Mouse (Mus musculus) neural tube, embryonic 12.5 days (tissue): Measurements from ENCODE around the gene Zfand3. TPM values are rescaled to one million over a fixed set of nuclear protein-coding genes. Genes with fewer than 3 reads are reported as not detected.

Experiments
- ATAC-seq: fragments of 200-750 bp; cut with Nextera tagmentation; 2 replicates; pipeline ENCODE4 v1.8.0; 2017; ENCODE audit warnings: low read depth, mild to moderate bottlenecking, moderate TSS enrichment, moderate library complexity; ENCODE audit not compliant: low FRiP score
- H3K27ac ChIP-seq: fragments of 300-500 bp; sonication (generic); 2 replicates; pipeline ENCODE4 v1.5.1; 2016
- H3K27me3 ChIP-seq: fragments of 300-500 bp; sonication (generic); replicated peaks from 2 replicates; pipeline ENCODE4 v1.6.1; 2016; ENCODE audit warnings: mild to moderate bottlenecking
- H3K36me3 ChIP-seq: fragments of 300-500 bp; sonication (generic); 2 replicates; pipeline ENCODE4 v1.6.1; 2016; ENCODE audit warnings: mild to moderate bottlenecking
- H3K4me1 ChIP-seq: fragments of 300-500 bp; sonication (generic); 2 replicates; pipeline ENCODE4 v1.6.1; 2016
- H3K4me2 ChIP-seq: fragments of 300-500 bp; sonication (generic); replicated peaks from 2 replicates; pipeline ENCODE4 v1.6.1; 2016; ENCODE audit warnings: mild to moderate bottlenecking
- H3K4me3 ChIP-seq: fragments of 300-500 bp; sonication (generic); 2 replicates; pipeline ENCODE4 v1.5.1; 2016
- H3K9ac ChIP-seq: fragments of 300-500 bp; sonication (generic); 2 replicates; pipeline ENCODE4 v1.6.1; 2016; ENCODE audit warnings: mild to moderate bottlenecking
- H3K9me3 ChIP-seq: fragments of 300-500 bp; sonication (generic); 2 replicates; pipeline ENCODE4 v1.6.1; 2016; ENCODE audit warnings: mild to moderate bottlenecking
- WGBS: fragments of 180-500 bp; shearing (Covaris S2); methylation state at CpG from one replicate; pipeline ENCODE4 v1.1.7; 2016; 5-methylcytosine and 5-hydroxymethylcytosine counted together
- polyA plus RNA-seq: library from polyadenylated mRNA; unstranded; fragments of >200 nt; fragmentation: Nextera tagmentation; extraction: Ambion mirVana; gene quantifications from 2 replicates; pipeline ENCODE4 v1.2.1, GENCODE M21; 2016

Zfand3 gene
- polyA plus RNA-seq, 1 experiment from 2014 or later, result 88.4 TPM

DNA sequence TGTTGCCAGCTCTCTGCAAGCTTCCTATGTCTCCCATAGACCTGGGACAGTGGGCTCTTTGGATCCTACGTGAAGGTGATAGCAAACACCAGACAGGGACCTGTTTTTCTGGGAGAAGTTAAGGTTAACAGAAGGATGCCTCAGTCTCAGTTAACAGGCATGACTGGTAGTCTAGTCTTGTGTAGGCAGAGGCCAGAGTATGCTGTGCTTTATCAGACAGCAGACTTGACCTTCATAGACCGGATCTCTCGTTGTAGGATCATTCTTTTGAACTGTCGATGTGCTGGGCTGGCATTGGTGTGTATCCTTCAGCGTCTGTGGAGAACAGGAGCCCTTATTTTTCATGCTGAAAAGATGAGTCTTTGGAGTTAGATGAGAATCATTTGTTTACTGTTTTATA lies 54.5 kb downstream of the Zfand3 start:
- Histone ChIP-seq H3K4me1 (peaks cover 7% of the 10 kb centered on the region; the same call in 1 of the 2 replicates), H3K27ac (no peak overlapping the region), H3K27me3 (no peaks in the 10 kb centered on the region), H3K36me3 (no peaks in the 10 kb centered on the region; the same call in 1 of the 2 replicates), H3K4me3 (no peak overlapping the region), H3K9me3 (no peaks in the 10 kb centered on the region), H3K9ac (no peak overlapping the region), H3K4me2 (no peak overlapping the region)
- 92% methylated on average over 5 of the region's 5 CpGs for WGBS
- no peak for ATAC-seq

DNA sequence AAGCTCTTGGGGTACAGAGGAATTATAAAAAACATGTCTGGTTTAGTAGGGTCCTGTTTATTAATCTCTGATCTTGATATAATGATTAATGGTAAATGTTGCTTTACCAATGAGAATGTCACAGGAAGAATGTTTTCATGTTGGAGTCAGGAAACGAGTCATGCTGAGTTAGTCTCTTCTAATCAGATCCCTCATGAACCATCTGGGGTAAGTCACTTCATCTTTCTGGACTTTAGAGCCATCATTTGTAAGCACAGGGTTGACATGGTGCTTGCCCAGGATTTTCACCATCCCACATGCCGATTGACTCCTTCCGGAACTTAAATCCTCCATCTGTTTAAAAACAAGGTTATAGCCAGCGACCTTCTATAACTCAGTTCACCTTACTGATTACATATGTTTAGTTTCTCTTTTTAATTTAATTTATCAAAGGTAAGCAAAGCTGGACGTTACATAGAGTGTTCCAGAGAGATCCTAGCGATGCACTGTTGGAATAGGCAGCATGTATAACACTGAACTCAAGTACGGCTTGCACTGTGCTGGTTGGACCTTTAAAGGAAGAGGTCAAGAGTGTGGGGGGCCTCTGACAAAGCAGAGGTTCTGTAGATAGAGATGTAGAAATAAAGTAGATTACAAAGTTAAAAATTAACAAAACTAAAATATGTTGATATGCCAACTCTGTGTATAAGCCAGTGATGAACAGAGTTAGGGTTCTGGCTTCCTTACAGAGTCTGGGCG lies 56.7 kb downstream of the Zfand3 start:
- ATAC-seq, result no peak
- peaks cover 7% of the 10 kb centered on the region for H3K4me1 ChIP-seq
- H3K36me3 ChIP-seq, result no peaks in the 10 kb centered on the region
- no peak overlapping the region for H3K4me2 ChIP-seq
- no peaks in the 10 kb centered on the region for H3K27me3 ChIP-seq
- 90% methylated on average over 8 of the region's 8 CpGs for WGBS
- no peak overlapping the region for H3K9ac ChIP-seq
- no peaks in the 10 kb centered on the region for H3K9me3 ChIP-seq
- H3K27ac ChIP-seq, result no peak overlapping the region
- H3K4me3 ChIP-seq, result no peak overlapping the region

DNA sequence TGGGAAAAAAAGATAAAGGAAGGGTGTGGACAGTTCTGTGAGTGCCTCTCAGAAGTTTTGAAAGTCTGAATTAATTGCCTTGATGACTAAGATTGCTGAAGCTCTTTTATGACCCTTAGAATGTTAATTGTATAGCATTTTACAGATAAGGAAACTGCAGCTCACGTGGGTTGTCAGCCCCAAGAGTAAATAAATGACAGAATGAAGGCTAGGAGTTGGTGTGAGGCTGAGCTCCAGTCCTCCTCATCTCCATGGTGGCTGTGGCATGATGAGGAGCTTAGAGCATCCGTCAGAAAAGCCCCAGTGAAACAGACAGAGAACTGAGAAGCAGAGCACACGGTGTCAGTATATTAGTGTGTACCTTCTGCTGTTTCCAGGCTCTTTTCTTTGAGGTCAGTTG lies 59.3 kb downstream of the Zfand3 start:
- 51% methylated on average over 3 of the region's 3 CpGs for WGBS
- no peak overlapping the region for H3K4me3 ChIP-seq
- H3K36me3 ChIP-seq, result no peaks in the 10 kb centered on the region
- H3K27me3 ChIP-seq, result no peaks in the 10 kb centered on the region
- no peak overlapping the region for H3K27ac ChIP-seq
- no peak for ATAC-seq
- no peak overlapping the region for H3K9ac ChIP-seq
- no peak overlapping the region for H3K4me2 ChIP-seq
- H3K9me3 ChIP-seq, result no peaks in the 10 kb centered on the region
- peaks cover 7% of the 10 kb centered on the region for H3K4me1 ChIP-seq

DNA sequence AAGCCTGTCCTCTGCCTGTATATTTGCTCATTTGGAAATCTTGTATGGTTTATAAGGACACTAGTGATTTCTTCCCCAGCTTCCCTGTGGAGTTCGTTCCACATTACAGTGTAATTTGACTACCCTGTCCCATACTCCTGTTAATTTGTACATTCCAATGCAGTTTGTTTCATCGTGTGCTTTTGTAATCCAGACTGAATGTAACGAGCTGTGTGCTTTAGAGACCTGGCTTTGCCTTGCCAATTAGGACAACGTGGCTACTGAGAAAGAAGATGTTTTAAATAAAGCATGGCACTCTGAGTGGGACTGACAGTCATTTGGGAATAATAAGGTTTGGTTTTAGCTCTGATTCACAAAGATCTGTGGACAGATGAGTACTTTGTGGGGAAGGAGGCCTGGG lies 60.2 kb downstream of the Zfand3 start:
- ATAC-seq, result no peak
- H3K4me2 ChIP-seq, result no peak overlapping the region
- WGBS, result 48% methylated on average over 4 of the region's 4 CpGs
- peaks cover 7% of the 10 kb centered on the region for H3K4me1 ChIP-seq
- H3K9ac ChIP-seq, result no peak overlapping the region
- no peak overlapping the region for H3K27ac ChIP-seq
- no peaks in the 10 kb centered on the region for H3K9me3 ChIP-seq
- H3K36me3 ChIP-seq, result no peaks in the 10 kb centered on the region
- H3K4me3 ChIP-seq, result no peak overlapping the region
- H3K27me3 ChIP-seq, result no peaks in the 10 kb centered on the region

DNA sequence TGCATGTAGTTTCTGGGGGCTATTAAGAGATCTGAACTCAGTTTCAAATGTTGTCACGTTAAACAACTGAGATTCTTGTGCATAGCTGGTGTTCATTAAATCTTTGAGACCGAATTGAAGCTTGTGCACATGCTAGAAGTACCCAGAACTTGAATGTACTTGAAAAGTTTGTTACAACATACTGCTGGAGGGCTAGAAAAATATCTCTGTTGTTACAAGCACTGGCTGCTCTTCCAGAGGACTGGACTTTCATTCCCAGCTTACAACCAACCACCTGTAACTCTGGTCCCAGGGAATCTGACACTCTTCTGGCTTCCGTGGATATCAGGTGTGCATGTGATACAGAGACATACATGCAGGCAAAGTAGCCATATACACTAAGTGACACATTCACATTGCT lies 65.2 kb downstream of the Zfand3 start:
- H3K36me3 ChIP-seq, result no peaks in the 10 kb centered on the region
- H3K9ac ChIP-seq, result no peak overlapping the region
- WGBS, result 94% methylated on average over 3 of the region's 3 CpGs
- H3K27ac ChIP-seq, result no peak overlapping the region
- no peaks in the 10 kb centered on the region for H3K9me3 ChIP-seq
- H3K4me3 ChIP-seq, result no peak overlapping the region
- H3K4me1 ChIP-seq, result peaks cover 4% of the 10 kb centered on the region; the same call in 1 of the 2 replicates
- no peaks in the 10 kb centered on the region for H3K27me3 ChIP-seq
- no peak overlapping the region for H3K4me2 ChIP-seq
- no peak for ATAC-seq

DNA sequence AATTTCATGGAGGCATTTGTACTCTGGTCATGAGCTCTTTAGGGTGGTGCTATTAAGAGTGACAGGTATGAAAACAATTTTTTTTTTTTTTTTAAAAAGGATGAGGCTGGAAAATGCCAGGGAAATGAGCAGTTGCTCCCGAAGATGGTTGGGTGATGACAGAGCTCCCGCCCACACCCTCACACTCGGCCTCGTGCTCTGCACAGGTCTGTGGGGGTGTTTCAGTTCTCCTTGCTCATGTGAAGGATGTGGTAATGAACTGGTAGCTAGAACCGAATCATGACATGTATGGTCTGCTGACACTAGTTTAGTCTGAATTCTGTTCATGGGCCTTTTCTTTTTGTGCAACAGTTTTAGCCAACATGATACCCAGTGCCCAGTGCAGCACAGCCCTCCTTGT lies 66.1 kb downstream of the Zfand3 start:
- Histone ChIP-seq H3K4me1 (no peaks in the 10 kb centered on the region), H3K27me3 (no peaks in the 10 kb centered on the region), H3K4me2 (no peak overlapping the region), H3K4me3 (no peak overlapping the region), H3K36me3 (no peaks in the 10 kb centered on the region), H3K9ac (no peak overlapping the region), H3K27ac (no peak overlapping the region), H3K9me3 (no peaks in the 10 kb centered on the region)
- ATAC-seq, result no peak
- 94% methylated on average over 5 of the region's 5 CpGs for WGBS

DNA sequence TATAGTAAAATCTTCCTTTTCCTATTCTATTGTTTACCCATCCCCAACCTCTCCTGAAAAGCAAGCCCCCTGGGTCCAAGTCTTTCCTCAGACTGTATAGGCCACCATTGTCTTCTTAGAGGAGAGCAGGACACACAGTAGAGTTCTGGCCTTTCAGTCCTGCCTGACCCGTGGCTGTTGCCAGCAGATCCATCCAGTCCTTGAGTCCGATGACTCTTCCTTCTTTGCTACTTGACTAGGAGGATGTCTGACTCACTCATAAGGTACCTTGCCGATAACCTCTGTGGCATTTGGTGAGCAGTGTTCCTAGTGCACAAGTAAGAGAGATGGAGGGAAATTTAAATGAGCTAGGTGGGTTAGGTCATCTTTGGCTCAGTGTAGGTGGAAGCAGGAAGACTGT lies 68.1 kb downstream of the Zfand3 start:
- Histone ChIP-seq H3K4me1 (no peaks in the 10 kb centered on the region), H3K27me3 (no peaks in the 10 kb centered on the region), H3K9ac (no peak overlapping the region), H3K36me3 (no peaks in the 10 kb centered on the region), H3K4me3 (no peak overlapping the region), H3K4me2 (no peak overlapping the region), H3K27ac (no peak overlapping the region), H3K9me3 (no peaks in the 10 kb centered on the region)
- ATAC-seq, result no peak
- WGBS, result 87% methylated on average over 3 of the region's 3 CpGs

DNA sequence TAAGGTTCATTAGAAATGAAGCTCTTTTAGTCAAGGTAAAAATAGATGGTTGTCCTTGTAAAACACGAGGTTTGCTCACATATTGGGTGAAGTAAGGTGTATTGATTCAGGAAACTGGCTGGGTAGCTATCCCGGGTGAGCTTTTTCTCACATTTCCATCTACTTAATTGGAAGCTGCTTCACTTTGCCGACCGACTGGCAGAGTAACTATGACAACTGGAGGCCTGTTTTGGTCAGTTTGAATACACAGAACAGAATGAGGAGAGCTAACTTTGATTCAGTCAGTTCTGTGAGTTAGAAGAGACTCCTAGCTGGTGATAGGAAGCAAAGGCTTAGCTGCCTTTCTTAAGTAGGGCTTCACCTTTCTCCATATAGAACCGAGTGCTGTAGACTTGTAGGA lies 71.4 kb downstream of the Zfand3 start:
- Histone ChIP-seq H3K4me3 (no peak overlapping the region), H3K4me1 (no peaks in the 10 kb centered on the region), H3K9ac (no peak overlapping the region), H3K9me3 (no peaks in the 10 kb centered on the region), H3K27ac (no peak overlapping the region), H3K4me2 (no peak overlapping the region), H3K27me3 (no peaks in the 10 kb centered on the region), H3K36me3 (no peaks in the 10 kb centered on the region)
- 70% methylated on average over 5 of the region's 5 CpGs for WGBS
- ATAC-seq, result no peak

DNA sequence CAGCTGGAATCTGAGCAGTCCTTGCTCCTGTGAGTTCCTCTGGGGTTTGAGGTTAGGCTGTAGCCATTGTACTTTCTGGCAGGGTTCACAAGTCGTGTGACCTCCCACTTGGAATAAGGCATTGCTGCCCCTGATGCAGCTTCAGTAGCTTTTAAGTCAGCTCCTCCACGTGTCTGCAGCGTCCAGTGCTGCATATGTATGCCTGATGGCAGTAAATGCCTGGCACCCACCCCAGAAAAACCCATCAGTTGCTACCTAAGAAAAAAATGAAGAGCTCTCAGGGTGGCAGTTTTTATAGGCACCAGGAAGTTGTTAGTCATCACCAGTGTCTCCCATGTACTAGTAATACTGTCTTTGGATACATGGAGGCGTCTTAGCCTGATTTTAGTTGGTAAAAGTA lies 79.5 kb downstream of the Zfand3 start:
- WGBS, result 78% methylated on average over 4 of the region's 4 CpGs
- Histone ChIP-seq H3K4me1 (peaks cover 4% of the 10 kb centered on the region; the same call in 1 of the 2 replicates), H3K27ac (0 out of 2 replicates have a peak overlapping the region, but pooled peaks have one; percentile 2), H3K27me3 (no peaks in the 10 kb centered on the region), H3K36me3 (no peaks in the 10 kb centered on the region), H3K9ac (no peak overlapping the region), H3K4me3 (no peak overlapping the region), H3K4me2 (no peak overlapping the region), H3K9me3 (no peaks in the 10 kb centered on the region)
- ATAC-seq, result no peak

DNA sequence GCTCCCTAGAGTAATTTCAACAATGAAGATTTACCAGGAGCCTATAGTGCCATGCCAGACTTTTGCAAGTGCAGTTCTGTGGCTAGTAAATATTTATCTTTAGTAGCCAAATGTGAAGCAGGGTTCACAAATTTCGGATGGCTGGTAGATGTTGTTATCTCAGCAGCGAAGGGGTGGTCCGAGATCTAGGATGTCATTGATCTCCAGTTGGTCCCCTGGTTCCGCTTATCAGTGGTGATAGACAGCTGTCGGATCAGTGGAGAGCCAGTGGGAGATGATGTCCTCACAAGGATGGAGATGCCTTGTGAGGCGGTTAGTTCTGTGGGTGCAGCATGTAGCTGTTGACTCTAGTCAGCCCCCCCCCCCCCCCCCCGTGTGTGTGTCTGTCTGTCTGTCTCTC lies 82.2 kb downstream of the Zfand3 start:
- H3K27ac ChIP-seq, result no peak overlapping the region
- no peaks in the 10 kb centered on the region for H3K9me3 ChIP-seq
- no peak overlapping the region for H3K9ac ChIP-seq
- WGBS, result 84% methylated on average over 7 of the region's 7 CpGs
- H3K4me1 ChIP-seq, result peaks cover 4% of the 10 kb centered on the region; the same call in 1 of the 2 replicates
- no peaks in the 10 kb centered on the region for H3K27me3 ChIP-seq
- ATAC-seq, result no peak
- H3K36me3 ChIP-seq, result no peaks in the 10 kb centered on the region
- no peak overlapping the region for H3K4me2 ChIP-seq
- no peak overlapping the region for H3K4me3 ChIP-seq

DNA sequence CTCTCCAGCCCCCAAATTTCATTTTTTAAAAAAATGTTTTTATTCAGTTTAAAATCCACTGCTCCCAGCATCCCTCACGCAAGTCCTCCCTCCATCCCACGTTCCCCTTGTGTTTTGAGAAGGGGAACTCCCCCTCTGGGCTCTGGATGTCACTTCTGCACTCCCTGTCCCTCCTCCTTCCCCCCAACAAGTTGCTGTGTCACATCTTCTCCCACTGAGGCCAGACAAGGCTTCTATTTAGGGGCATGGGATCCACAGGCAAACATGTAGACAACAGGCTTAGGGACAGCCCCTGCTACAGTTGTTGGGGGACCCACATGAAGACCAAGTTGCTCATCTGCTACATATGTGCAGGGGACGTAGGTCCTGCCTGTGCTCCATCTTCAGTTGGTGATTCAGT lies 83.9 kb downstream of the Zfand3 start:
- no peaks in the 10 kb centered on the region for H3K9me3 ChIP-seq
- peaks cover 4% of the 10 kb centered on the region; the same call in 1 of the 2 replicates for H3K4me1 ChIP-seq
- no peak for ATAC-seq
- no peaks in the 10 kb centered on the region for H3K27me3 ChIP-seq
- H3K27ac ChIP-seq, result no peak overlapping the region
- no peak overlapping the region for H3K4me3 ChIP-seq
- no peak overlapping the region for H3K4me2 ChIP-seq
- no peaks in the 10 kb centered on the region for H3K36me3 ChIP-seq
- no peak overlapping the region for H3K9ac ChIP-seq
- 97% methylated on average over 3 of the region's 3 CpGs for WGBS

DNA sequence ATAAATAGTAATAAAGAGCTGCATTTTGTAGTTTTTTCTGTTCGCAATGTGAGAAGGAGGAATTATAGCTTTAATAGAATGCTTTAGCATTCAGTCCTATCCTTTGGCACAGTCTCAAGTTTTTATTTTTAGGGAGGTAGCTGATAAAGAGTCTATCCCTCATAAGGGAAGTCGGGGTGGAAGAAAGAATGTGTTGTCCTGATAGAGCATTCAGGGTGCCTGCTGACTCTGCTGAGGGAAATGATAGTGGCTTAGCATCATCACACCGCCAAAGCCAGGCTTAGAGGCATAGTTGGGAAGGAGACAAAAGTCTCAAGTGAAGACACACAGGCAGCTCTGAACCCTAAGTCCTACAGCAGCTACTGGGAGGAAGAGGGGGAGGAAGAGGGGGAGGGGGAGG lies 85.9 kb downstream of the Zfand3 start:
- H3K9me3 ChIP-seq, result 0 out of 2 replicates have a peak, but pooled peaks cover under 1% of the 10 kb centered on the region
- H3K4me3 ChIP-seq, result no peak overlapping the region
- H3K4me1 ChIP-seq, result no peaks in the 10 kb centered on the region
- H3K27me3 ChIP-seq, result no peaks in the 10 kb centered on the region
- H3K27ac ChIP-seq, result no peak overlapping the region
- 82% methylated on average over 3 of the region's 3 CpGs for WGBS
- peaks cover under 1% of the 10 kb centered on the region; the same call in 1 of the 2 replicates for H3K36me3 ChIP-seq
- no peak overlapping the region for H3K4me2 ChIP-seq
- ATAC-seq, result no peak
- no peak overlapping the region for H3K9ac ChIP-seq

DNA sequence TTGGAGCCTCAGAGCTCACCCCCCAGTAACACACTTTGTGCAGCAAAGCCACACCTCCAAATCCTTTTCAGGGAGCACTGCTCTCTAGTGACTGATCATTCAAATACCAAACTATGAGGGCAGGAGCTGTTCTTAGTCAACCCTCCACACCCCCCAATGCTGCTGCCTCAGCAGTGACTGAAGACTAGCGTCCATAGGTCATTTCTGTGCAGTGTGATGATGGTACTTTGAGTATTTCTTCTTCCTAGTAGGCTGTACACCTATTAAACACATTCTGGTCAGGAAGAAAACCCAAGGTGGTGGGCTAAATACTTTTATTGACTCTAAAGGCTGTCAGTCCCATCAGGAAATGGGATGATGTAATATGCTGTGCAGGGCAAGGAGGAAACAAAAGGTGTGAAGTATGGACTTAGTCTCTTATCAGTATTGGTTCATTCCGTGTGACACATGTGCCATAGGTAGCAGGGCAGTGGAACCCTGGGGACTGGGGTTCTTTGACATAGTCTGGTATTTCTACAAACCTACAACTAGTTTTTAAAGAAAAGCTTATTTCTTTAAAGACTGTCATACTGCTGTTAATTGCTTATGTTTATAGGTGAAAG lies 88.7 kb downstream of the Zfand3 start:
- 96% methylated on average over 2 of the region's 2 CpGs for WGBS
- H3K4me3 ChIP-seq, result no peak overlapping the region
- no peaks in the 10 kb centered on the region for H3K27me3 ChIP-seq
- no peak overlapping the region for H3K9ac ChIP-seq
- no peak for ATAC-seq
- peaks cover 8% of the 10 kb centered on the region; the same call in 1 of the 2 replicates for H3K36me3 ChIP-seq
- no peak overlapping the region for H3K27ac ChIP-seq
- 0 out of 2 replicates have a peak, but pooled peaks cover 3% of the 10 kb centered on the region for H3K9me3 ChIP-seq
- no peak overlapping the region for H3K4me2 ChIP-seq
- no peaks in the 10 kb centered on the region for H3K4me1 ChIP-seq
